Comparison of ENCODE assay signal across 8 mouse cellular contexts in genomic region chr10:39462711-39463110, GRCm38 (mm10).
DNase-seq lines count a peak whose midpoint lies in the region; ATAC-seq and TF ChIP-seq lines count a peak whose summit lies in the region.

No protein-coding gene starts in this region.

- no peak for ATAC-seq in hindbrain, embryonic 15.5 days (ENCODE audit: low FRiP score, low read depth)
- ATAC-seq in limb, embryonic 12.5 days (ENCODE audit: insufficient number of reproducible peaks, insufficient read depth, low FRiP score, low TSS enrichment, low read depth): no peak
- 0 out of 2 replicates have a peak, but pooled peaks have one; percentile 29 for ATAC-seq in stomach, embryonic 15.5 days (ENCODE audit: insufficient read depth, low FRiP score, low read depth)

- 57% methylated on average over 8 of the region's 8 CpGs for WGBS in hindbrain, embryonic 15.5 days
- WGBS in limb, embryonic 12.5 days: 56% methylated on average over 8 of the region's 8 CpGs
- WGBS in stomach, embryonic 15.5 days: 31% methylated on average over 8 of the region's 8 CpGs

- no peak overlapping the region for H3K9ac ChIP-seq in hindbrain, embryonic 15.5 days
- no peak overlapping the region for H3K9ac ChIP-seq in limb, embryonic 12.5 days (replicated peaks)
- H3K9ac ChIP-seq in stomach, embryonic 15.5 days: no peak overlapping the region

- H3K4me1 ChIP-seq in hindbrain, embryonic 15.5 days (replicated peaks): peaks cover 61% of the 10 kb centered on the region
- H3K4me1 ChIP-seq in limb, embryonic 12.5 days (replicated peaks): peaks cover 22% of the 10 kb centered on the region
- H3K4me1 ChIP-seq in stomach, embryonic 15.5 days: peaks cover 24% of the 10 kb centered on the region

- H3K4me3 ChIP-seq in layer of hippocampus, adult 2 months: no peak overlapping the region
- H3K4me3 ChIP-seq in hindbrain, embryonic 15.5 days: no peak overlapping the region
- H3K4me3 ChIP-seq in limb, embryonic 12.5 days (replicated peaks): no peak overlapping the region
- no peak overlapping the region for H3K4me3 ChIP-seq in stomach, embryonic 15.5 days (replicated peaks)

- H3K27ac ChIP-seq in layer of hippocampus, adult 2 months: peak overlapping the region; percentile 43; the same call in 1 of the 2 replicates
- H3K27ac ChIP-seq in hindbrain, embryonic 15.5 days (replicated peaks): peak overlapping the region; percentile 53
- H3K27ac ChIP-seq in limb, embryonic 12.5 days: 0 out of 2 replicates have a peak overlapping the region, but pooled peaks have one; percentile 41
- H3K27ac ChIP-seq in stomach, embryonic 15.5 days: 0 out of 2 replicates have a peak overlapping the region, but pooled peaks have one; percentile 1

- intact Hi-C loops in left cerebral cortex, postnatal 14 days (cut with DNase I): no loop called here

- TF ChIP-seq CTCF in layer of hippocampus, adult 2 months (conservative IDR thresholded peaks at IDR 0.05): peak; percentile 27; the same call in 1 of the 2 replicates

- H3K9me3 ChIP-seq in hindbrain, embryonic 15.5 days: no peaks in the 10 kb centered on the region
- H3K9me3 ChIP-seq in limb, embryonic 12.5 days: no peaks in the 10 kb centered on the region
- H3K9me3 ChIP-seq in stomach, embryonic 15.5 days: no peaks in the 10 kb centered on the region

- H3K27me3 ChIP-seq in hindbrain, embryonic 15.5 days: no peaks in the 10 kb centered on the region
- no peaks in the 10 kb centered on the region for H3K27me3 ChIP-seq in limb, embryonic 12.5 days
- no peaks in the 10 kb centered on the region for H3K27me3 ChIP-seq in stomach, embryonic 15.5 days (replicated peaks)

- H3K36me3 ChIP-seq in hindbrain, embryonic 15.5 days: no peaks in the 10 kb centered on the region
- H3K36me3 ChIP-seq in limb, embryonic 12.5 days: no peaks in the 10 kb centered on the region
- H3K36me3 ChIP-seq in stomach, embryonic 15.5 days: no peaks in the 10 kb centered on the region

- DNase-seq in layer of hippocampus, adult 2 months (ENCODE audit: low spot score in 2 of 2): no peak
- DNase-seq in layer of hippocampus, adult 9-11 months: no peak
- DNase-seq in left cerebral cortex, postnatal 14 days (ENCODE audit: low spot score in 2 of 2): no peak
- no peak for DNase-seq in spleen, postnatal 10 days (ENCODE audit: low spot score in 2 of 2)
- no peak for DNase-seq in adrenal gland, adult 8-10 months

- no peak overlapping the region for H3K4me2 ChIP-seq in hindbrain, embryonic 15.5 days
- no peak overlapping the region for H3K4me2 ChIP-seq in limb, embryonic 12.5 days
- H3K4me2 ChIP-seq in stomach, embryonic 15.5 days: no peak overlapping the region

Comparison
In these comparisons a context has a peak if more than half of its experiments do, and no peak if none do; other contexts are left out.
1. H3K27ac ChIP-seq: peak in every context shown above with its lines; median percentile 53 in hindbrain, embryonic 15.5 days; 43 in layer of hippocampus, adult 2 months; 41 in limb, embryonic 12.5 days; 1 in stomach, embryonic 15.5 days.